Comparison of ENCODE assay signal across 10 mouse cellular contexts in the genomic region with DNA sequence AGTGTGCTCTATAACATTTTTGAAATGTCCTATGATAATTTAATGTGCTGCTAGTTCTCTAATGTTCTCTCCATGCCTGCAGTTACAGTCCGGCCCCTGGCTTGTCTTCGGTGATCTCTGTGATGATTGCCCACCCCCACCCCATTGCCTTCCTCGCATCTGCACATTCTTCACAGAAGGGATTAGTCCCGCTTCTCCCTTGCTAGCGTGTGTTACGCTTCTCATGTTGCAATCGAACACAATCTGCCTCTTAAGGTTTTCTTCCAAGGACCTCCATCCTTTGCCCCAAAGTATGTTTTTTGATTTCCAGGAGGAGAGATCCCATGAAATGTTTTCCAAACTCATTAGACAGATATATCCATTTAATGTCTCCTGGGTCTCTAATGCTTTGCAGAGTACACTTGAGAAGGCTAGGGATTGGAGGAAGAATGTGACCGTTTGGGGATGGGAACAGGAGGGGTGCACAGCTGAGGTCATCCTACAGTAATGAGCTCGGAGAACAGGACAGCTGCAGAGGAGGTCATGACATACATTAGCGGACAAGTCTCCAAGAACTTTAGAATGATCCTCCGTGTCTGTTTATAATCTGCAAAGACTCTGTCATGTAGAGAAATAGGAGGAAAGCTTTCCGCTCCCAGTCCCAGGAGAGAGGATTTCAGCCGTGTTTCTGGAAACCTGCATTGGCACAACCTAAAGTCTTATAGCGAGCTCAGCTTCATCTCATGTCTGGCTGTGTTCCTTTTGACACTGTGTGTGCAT.
A peak's percentile ranks its signal among the peaks of the same experiment; 100 is the strongest.
DNase-seq lines count a peak whose midpoint lies in the region; ATAC-seq and TF ChIP-seq lines count a peak whose summit lies in the region.
"Had no signal": no experiment of that assay in that cellular context is flagged by ENCODE, and none has a peak within 500 bp of the region (broad histone marks: within the 10 kb centered on the region; RNA-seq: fewer than 3 reads in every experiment).

No protein-coding gene starts in this region.

- no peaks in the 10 kb centered on the region for H3K27me3 ChIP-seq in heart, embryonic 15.5 days
- no peaks in the 10 kb centered on the region for H3K27me3 ChIP-seq in embryonic facial prominence, embryonic 11.5 days (ENCODE audit: control insufficient read depth, insufficient read depth, low read length)
- H3K27me3 ChIP-seq in hindbrain, postnatal 0 days (ENCODE audit: insufficient read depth, low read length): no peaks in the 10 kb centered on the region
- no peaks in the 10 kb centered on the region for H3K27me3 ChIP-seq in neural tube, embryonic 12.5 days (replicated peaks)
- H3K27me3 ChIP-seq: CH12.LX had no signal

- peaks cover 10% of the 10 kb centered on the region; the same call in 1 of the 2 replicates for H3K4me1 ChIP-seq in heart, embryonic 15.5 days (replicated peaks)
- H3K4me1 ChIP-seq in embryonic facial prominence, embryonic 11.5 days (ENCODE audit: control insufficient read depth, insufficient read depth, low read length): no peaks in the 10 kb centered on the region
- H3K4me1 ChIP-seq in hindbrain, postnatal 0 days (ENCODE audit: insufficient read depth, low read length): peaks cover 5% of the 10 kb centered on the region; the same call in 1 of the 2 replicates
- peaks cover 14% of the 10 kb centered on the region; the same call in 1 of the 2 replicates for H3K4me1 ChIP-seq in neural tube, embryonic 12.5 days

- peak overlapping the region; percentile 11; the same call in 1 of the 2 replicates for H3K4me2 ChIP-seq in heart, embryonic 15.5 days
- H3K4me2 ChIP-seq in embryonic facial prominence, embryonic 11.5 days (ENCODE audit: low read depth, low read length): peak overlapping the region; percentile 8; the same call in 1 of the 2 replicates
- H3K4me2 ChIP-seq in hindbrain, postnatal 0 days (ENCODE audit: low read depth, low read length): peak overlapping the region; percentile 22; the same call in 1 of the 2 replicates
- H3K4me2 ChIP-seq in neural tube, embryonic 12.5 days (replicated peaks): peak overlapping the region; percentile 6; the same call in 1 of the 2 replicates

- no peaks in the 10 kb centered on the region for H3K36me3 ChIP-seq in heart, embryonic 15.5 days
- no peaks in the 10 kb centered on the region for H3K36me3 ChIP-seq in embryonic facial prominence, embryonic 11.5 days (replicated peaks; ENCODE audit: control insufficient read depth, insufficient read depth, low read depth, low read length)
- H3K36me3 ChIP-seq in hindbrain, postnatal 0 days (ENCODE audit: insufficient read depth, low read length): no peaks in the 10 kb centered on the region
- no peaks in the 10 kb centered on the region for H3K36me3 ChIP-seq in neural tube, embryonic 12.5 days

- peak overlapping the region; percentile 41; the same call in 1 of the 2 replicates for H3K27ac ChIP-seq in heart, embryonic 15.5 days
- peak overlapping the region; percentile 53; the same call in 1 of the 2 replicates for H3K27ac ChIP-seq in embryonic facial prominence, embryonic 11.5 days (replicated peaks; ENCODE audit: low read depth, low read length)
- no peak overlapping the region for H3K27ac ChIP-seq in hindbrain, postnatal 0 days
- H3K27ac ChIP-seq in neural tube, embryonic 12.5 days: no peak overlapping the region

- ATAC-seq in heart, embryonic 15.5 days (replicated peaks; ENCODE audit: insufficient number of reproducible peaks, insufficient read depth, low FRiP score, low read depth): no peak
- peak; percentile 86 for ATAC-seq in embryonic facial prominence, embryonic 11.5 days (replicated peaks; ENCODE audit: insufficient number of reproducible peaks, low FRiP score, low TSS enrichment, low read depth)
- ATAC-seq in hindbrain, postnatal 0 days: peak; percentile 66
- ATAC-seq in neural tube, embryonic 12.5 days (ENCODE audit: low FRiP score, low read depth): peak; percentile 54
- ATAC-seq in megakaryocyte-erythroid progenitor cell, adult 5-6 weeks (replicated peaks; ENCODE audit: low FRiP score, low TSS enrichment, poor library complexity, severe bottlenecking): no peak

- no peak for DNase-seq in heart, postnatal 25 days (ENCODE audit: low spot score)
- DNase-seq in embryonic facial prominence, embryonic 11.5 days (ENCODE audit: low spot score): peak; percentile 79
- DNase-seq in hindbrain, postnatal 0 days (ENCODE audit: low spot score): peak; percentile 27
- no peak for DNase-seq in adrenal gland, postnatal 10 days
- DNase-seq in layer of hippocampus, postnatal 10 days (ENCODE audit: low spot score in 2 of 2): no peak
- DNase-seq: kidney, adult 2 months had no signal

- intact Hi-C loops in heart, postnatal 25 days (cut with DNase I): no loop called here

- H3K9ac ChIP-seq in heart, embryonic 15.5 days: no peak overlapping the region
- 0 out of 2 replicates have a peak overlapping the region, but pooled peaks have one; percentile 7 for H3K9ac ChIP-seq in embryonic facial prominence, embryonic 11.5 days (replicated peaks; ENCODE audit: low read length)
- no peak overlapping the region for H3K9ac ChIP-seq in hindbrain, postnatal 0 days (replicated peaks; ENCODE audit: low read length)
- no peak overlapping the region for H3K9ac ChIP-seq in neural tube, embryonic 12.5 days

- no peak for TF ChIP-seq CTCF in hindbrain, postnatal 0 days (IDR thresholded peaks at IDR 0.05; ENCODE audit: low read depth)

- no peaks in the 10 kb centered on the region for H3K9me3 ChIP-seq in heart, embryonic 15.5 days (replicated peaks)
- no peaks in the 10 kb centered on the region for H3K9me3 ChIP-seq in embryonic facial prominence, embryonic 11.5 days (replicated peaks; ENCODE audit: control insufficient read depth, low read length)
- H3K9me3 ChIP-seq in hindbrain, postnatal 0 days (ENCODE audit: low read length): no peaks in the 10 kb centered on the region
- H3K9me3 ChIP-seq in neural tube, embryonic 12.5 days: no peaks in the 10 kb centered on the region

- 52% methylated on average over 14 of the region's 14 CpGs for WGBS in heart, embryonic 15.5 days
- 18% methylated on average over 14 of the region's 14 CpGs for WGBS in embryonic facial prominence, embryonic 11.5 days
- WGBS in hindbrain, postnatal 0 days: 37% methylated on average over 14 of the region's 14 CpGs
- WGBS in neural tube, embryonic 12.5 days: 37% methylated on average over 14 of the region's 14 CpGs

- no peak overlapping the region for H3K4me3 ChIP-seq in heart, embryonic 15.5 days
- no peak overlapping the region for H3K4me3 ChIP-seq in embryonic facial prominence, embryonic 11.5 days (ENCODE audit: low read depth, low read length)
- H3K4me3 ChIP-seq in hindbrain, postnatal 0 days (ENCODE audit: low read length): no peak overlapping the region
- no peak overlapping the region for H3K4me3 ChIP-seq in neural tube, embryonic 12.5 days

Comparison
In these comparisons a context has a peak if more than half of its experiments do, and no peak if none do; other contexts are left out.
1. ATAC-seq: peak in embryonic facial prominence, embryonic 11.5 days (single experiment), hindbrain, postnatal 0 days (single experiment) and neural tube, embryonic 12.5 days (single experiment); none in heart, embryonic 15.5 days (single experiment) and megakaryocyte-erythroid progenitor cell, adult 5-6 weeks (single experiment).
2. H3K27ac ChIP-seq: peak in heart, embryonic 15.5 days (single experiment) and embryonic facial prominence, embryonic 11.5 days (single experiment); none in hindbrain, postnatal 0 days (single experiment) and neural tube, embryonic 12.5 days (single experiment).
3. DNase-seq: peak in embryonic facial prominence, embryonic 11.5 days (single experiment) and hindbrain, postnatal 0 days (single experiment); none in heart, postnatal 25 days (single experiment), adrenal gland, postnatal 10 days (single experiment) and layer of hippocampus, postnatal 10 days (0 of 2).
4. Peak in every context shown above with its lines, with median percentiles within 50 percentile points of each other: H3K4me2 ChIP-seq.